Comparison of ENCODE assay signal across 1 mouse cellular context in the genomic region with DNA sequence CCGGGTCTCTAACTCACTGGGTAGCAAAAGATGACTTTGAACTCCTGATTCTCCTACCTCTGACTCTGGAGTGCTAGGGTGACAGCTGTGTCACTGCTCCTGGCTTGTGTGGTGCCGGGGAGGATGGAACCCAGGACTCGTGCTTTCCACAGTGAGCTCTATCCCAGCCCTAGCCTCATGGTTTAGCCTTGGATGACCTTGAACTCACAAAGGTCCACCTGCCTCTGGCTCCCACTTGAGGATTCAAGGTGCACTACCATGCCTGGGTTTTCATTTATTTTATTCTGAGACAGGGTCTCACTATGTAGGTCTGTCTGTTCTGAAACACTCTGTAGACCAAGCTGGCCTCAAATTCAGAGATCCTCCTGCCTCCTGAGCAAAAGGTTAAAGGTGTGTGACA.
TF ChIP-seq lines count a peak whose summit lies in the region.

No protein-coding gene starts in this region.

TF ChIP-seq in ES-E14, 5 proteins besides CTCF, POLR2A, EP300 and RAD21:
- TF ChIP-seq HCFC1 (IDR thresholded peaks at IDR 0.05; ENCODE audit: borderline replicate concordance, insufficient read depth, low read length), result no peak
- TF ChIP-seq ZNF384 (IDR thresholded peaks at IDR 0.05; ENCODE audit: low read depth, low read length), result no peak
- no peak for TF ChIP-seq ZC3H11A (IDR thresholded peaks at IDR 0.05; ENCODE audit: borderline replicate concordance, low read depth, low read length)
- TF ChIP-seq MAFK (IDR thresholded peaks at IDR 0.05; ENCODE audit: insufficient read depth, low read depth, low read length), result no peak
- TF ChIP-seq CHD2 (IDR thresholded peaks at IDR 0.05; ENCODE audit: low read depth, low read length), result no peak
TF ChIP-seq in ES-E14: peak in this region for 0.
